Mouse (Mus musculus) MEL (cell line): ENCODE measurements around the gene Tmem30c.

ENCODE experiments used
- CTCF ChIP-seq, 3 experiments: IDR thresholded peaks in 2 of 3; conservative IDR thresholded peaks in 1 of 3; 2 replicates each; pipeline ENCODE4 v1.5.1; 2011 to 2012; ENCODE audit warnings: low read length in 3 of 3, low read depth in 2 of 3, mild to moderate bottlenecking in 2 of 3, improper control_type of control experiment in 1 of 3, inconsistent platforms in 1 of 3, mixed read lengths in 1 of 3, moderate library complexity in 1 of 3; ENCODE audit not compliant: control insufficient read depth in 1 of 3, insufficient read depth in 1 of 3, poor library complexity in 1 of 3, severe bottlenecking in 1 of 3
- E2F4 ChIP-seq: IDR thresholded peaks from 2 replicates; pipeline ENCODE4 v1.6.1; 2011; ENCODE audit warnings: low read depth, low read length, improper control_type of control experiment, borderline replicate concordance
- ELF1 ChIP-seq: IDR thresholded peaks from 2 replicates; pipeline ENCODE4 v1.6.1; 2014; ENCODE audit warnings: low read depth, mild to moderate bottlenecking, inconsistent platforms, low read length, improper control_type of control experiment, moderate library complexity
- GATA1 ChIP-seq: IDR thresholded peaks from 2 replicates; pipeline ENCODE4 v1.6.1; 2011; ENCODE audit warnings: low read depth, low read length, improper control_type of control experiment
- HCFC1 ChIP-seq: IDR thresholded peaks from 2 replicates; pipeline ENCODE4 v1.6.1; 2012; ENCODE audit warnings: low read depth, mild to moderate bottlenecking, inconsistent platforms, low read length, improper control_type of control experiment, moderate library complexity
- MAZ ChIP-seq: IDR thresholded peaks from 2 replicates; pipeline ENCODE4 v1.6.1; 2012; ENCODE audit warnings: low read depth, mild to moderate bottlenecking, inconsistent platforms, low read length, improper control_type of control experiment
- POLR2A ChIP-seq, 2 experiments: IDR thresholded peaks; 2 replicates each; pipeline ENCODE4 v1.6.1; 2011 to 2012; ENCODE audit warnings: low read length in 2 of 2, mild to moderate bottlenecking in 2 of 2, control low read depth in 1 of 2, improper control_type of control experiment in 1 of 2, low read depth in 1 of 2, moderate library complexity in 1 of 2; ENCODE audit not compliant: control insufficient read depth in 1 of 2, insufficient read depth in 1 of 2, poor library complexity in 1 of 2
- SIN3A ChIP-seq: IDR thresholded peaks from 2 replicates; pipeline ENCODE4 v1.6.1; 2012; ENCODE audit warnings: low read length, improper control_type of control experiment, inconsistent platforms
- TAL1 ChIP-seq: IDR thresholded peaks from 2 replicates; pipeline ENCODE4 v1.6.1; 2012; ENCODE audit warnings: mild to moderate bottlenecking, inconsistent platforms, low read length, moderate library complexity, mixed read lengths
- TBP ChIP-seq: IDR thresholded peaks from 2 replicates; pipeline ENCODE4 v1.8.0; 2011; ENCODE audit warnings: low read depth, low read length, improper control_type of control experiment

GRCm38 (mm10) chr16:57319284-57320124, 26.8 kb upstream of the Tmem30c start:
- TF ChIP-seq MAZ = no peak
- TF ChIP-seq ELF1 = no peak
- TF ChIP-seq E2F4 = no peak
- no peak for TF ChIP-seq POLR2A (IDR thresholded peaks at IDR 0.05; ENCODE audit: control insufficient read depth in 1 of 2, insufficient read depth in 1 of 2, low read depth in 1 of 2, low read length in 2 of 2, poor library complexity in 1 of 2)
- TF ChIP-seq SIN3A = no peak
- TF ChIP-seq CTCF (IDR thresholded peaks at IDR 0.05 in 2 of 3, conservative IDR thresholded peaks at IDR 0.05 in 1 of 3; ENCODE audit: control insufficient read depth in 1 of 3, insufficient read depth in 1 of 3, low read depth in 2 of 3, low read length in 3 of 3, poor library complexity in 1 of 3, severe bottlenecking in 1 of 3) = no peak
- TF ChIP-seq TBP = no peak
- TF ChIP-seq HCFC1 = no peak
- no peak for TF ChIP-seq TAL1
- no peak for TF ChIP-seq GATA1
